ENCODE assay signal across 8 mouse cellular contexts in the genomic region with DNA sequence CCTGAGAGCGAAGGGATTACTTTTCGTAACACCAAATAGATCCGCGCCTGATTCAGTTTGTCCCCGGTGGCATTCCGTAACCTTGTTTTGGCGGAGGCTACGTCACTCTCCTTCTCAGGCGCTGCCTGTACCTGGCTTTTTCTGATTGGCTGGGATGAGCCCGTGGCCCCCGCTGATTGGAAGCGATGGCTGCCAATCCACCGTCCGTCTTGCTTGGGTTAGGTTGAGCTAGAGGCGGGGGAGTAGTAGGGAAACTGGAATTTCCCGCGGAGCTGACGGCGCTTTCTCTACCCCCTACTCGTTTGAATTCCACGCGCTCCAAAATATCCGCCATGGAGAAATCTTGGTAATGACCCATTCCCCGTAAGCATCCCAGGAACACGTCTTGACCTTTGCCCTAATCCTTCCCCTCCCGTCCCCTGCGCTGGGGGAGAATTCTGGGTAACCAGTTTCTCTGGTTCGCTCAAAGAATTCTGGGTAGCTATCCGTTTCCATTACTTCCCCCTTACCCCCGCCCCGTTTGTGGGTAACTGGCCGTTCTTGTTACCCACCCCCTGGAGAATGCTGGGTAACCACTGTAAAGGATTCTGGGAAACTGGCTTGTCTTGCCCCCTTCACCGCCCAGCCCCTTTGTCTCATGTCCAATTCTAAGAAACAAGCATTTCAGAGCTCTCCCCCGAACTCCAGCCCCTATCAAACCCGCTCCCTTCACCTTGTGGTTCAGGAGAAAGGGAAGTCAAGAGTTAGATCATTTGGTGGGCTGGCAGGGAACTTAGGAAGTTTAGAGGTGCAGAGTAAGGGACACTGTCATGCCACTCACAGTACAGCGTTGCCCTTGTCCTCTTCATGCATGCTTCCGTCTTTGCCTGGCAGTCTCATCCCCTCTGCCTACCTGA. TPM values are rescaled to one million over a fixed set of nuclear protein-coding genes. Genes with fewer than 3 reads are reported as not detected.
DNase-seq lines count a peak whose midpoint lies in the region; ATAC-seq and TF ChIP-seq lines count a peak whose summit lies in the region.

TSS of gene Pan2 (plus strand) at position 210 of the 896 bp plus-strand sequence.

- peak; percentile 33 for TF ChIP-seq POLR2A in ES-Bruce4 (IDR thresholded peaks at IDR 0.05; ENCODE audit: insufficient read depth, low read length)

- ATAC-seq in cerebellum, adult (ENCODE audit: insufficient number of reproducible peaks, low FRiP score, low TSS enrichment) = peak; percentile 96
- peak; percentile 100 for ATAC-seq in forebrain, embryonic 13.5 days
- peak; percentile 99 for ATAC-seq in liver, postnatal 0 days
- ATAC-seq in neural tube, embryonic 14.5 days (ENCODE audit: low read depth) = peak; percentile 99

- TF ChIP-seq EP300 in ES-Bruce4 (IDR thresholded peaks at IDR 0.05; ENCODE audit: insufficient read depth, low read depth, low read length) = no peak
- TF ChIP-seq EP300 in liver, postnatal 0 days (IDR thresholded peaks at IDR 0.05; ENCODE audit: low read depth) = peak; percentile 91

- H3K4me1 ChIP-seq in ES-Bruce4 (ENCODE audit: control insufficient read depth, insufficient read depth, low read length) = no peaks in the 10 kb centered on the region
- H3K4me1 ChIP-seq in forebrain, embryonic 13.5 days = peaks cover 17% of the 10 kb centered on the region
- peaks cover 31% of the 10 kb centered on the region for H3K4me1 ChIP-seq in liver, postnatal 0 days (ENCODE audit: insufficient read depth)
- H3K4me1 ChIP-seq in neural tube, embryonic 14.5 days (ENCODE audit: control insufficient read depth, insufficient read depth, low read length) = peaks cover 17% of the 10 kb centered on the region

- H3K27me3 ChIP-seq in ES-Bruce4 (ENCODE audit: control insufficient read depth, insufficient read depth, low read length, poor library complexity, severe bottlenecking) = no peaks in the 10 kb centered on the region
- H3K27me3 ChIP-seq in forebrain, embryonic 13.5 days = no peaks in the 10 kb centered on the region
- no peaks in the 10 kb centered on the region for H3K27me3 ChIP-seq in liver, postnatal 0 days (ENCODE audit: insufficient read depth, low read length)
- no peaks in the 10 kb centered on the region for H3K27me3 ChIP-seq in neural tube, embryonic 14.5 days (ENCODE audit: control insufficient read depth, insufficient read depth, low read length)

- peak within 1 kb of the TSS; percentile 92 for H3K4me3 ChIP-seq in ES-Bruce4 (ENCODE audit: low read depth, low read length)
- peak within 1 kb of the TSS; percentile 58 for H3K4me3 ChIP-seq in forebrain, embryonic 13.5 days
- peak within 1 kb of the TSS; percentile 65 for H3K4me3 ChIP-seq in liver, postnatal 0 days (ENCODE audit: low read depth, low read length)
- peak within 1 kb of the TSS; percentile 61 for H3K4me3 ChIP-seq in neural tube, embryonic 14.5 days (ENCODE audit: low read depth, low read length)

- TF ChIP-seq CTCF in ES-Bruce4 (IDR thresholded peaks at IDR 0.05; ENCODE audit: low read depth, low read length) = no peak
- no peak for TF ChIP-seq CTCF in liver, postnatal 0 days (IDR thresholded peaks at IDR 0.05; ENCODE audit: low read depth)

- H3K9ac ChIP-seq in ES-Bruce4 (ENCODE audit: low read depth, poor library complexity, severe bottlenecking) = peak within 1 kb of the TSS; percentile 90
- H3K9ac ChIP-seq in forebrain, embryonic 13.5 days = peak within 1 kb of the TSS; percentile 88
- H3K9ac ChIP-seq in liver, postnatal 0 days (replicated peaks) = peak within 1 kb of the TSS; percentile 92
- peak within 1 kb of the TSS; percentile 90 for H3K9ac ChIP-seq in neural tube, embryonic 14.5 days (replicated peaks; ENCODE audit: low read depth, low read length)

- peaks cover 4% of the 10 kb centered on the region; the same call in 1 of the 2 replicates for H3K36me3 ChIP-seq in ES-Bruce4 (ENCODE audit: control insufficient read depth, insufficient read depth, low read length, poor library complexity, severe bottlenecking)
- H3K36me3 ChIP-seq in forebrain, embryonic 13.5 days (ENCODE audit: poor library complexity, severe bottlenecking) = peaks cover 10% of the 10 kb centered on the region
- peaks cover 9% of the 10 kb centered on the region for H3K36me3 ChIP-seq in liver, postnatal 0 days (replicated peaks; ENCODE audit: insufficient read depth, low read length)
- H3K36me3 ChIP-seq in neural tube, embryonic 14.5 days (ENCODE audit: control insufficient read depth, insufficient read depth, low read length) = no peaks in the 10 kb centered on the region

- 2% methylated on average over 37 of the region's 37 CpGs for WGBS in forebrain, embryonic 13.5 days
- 1% methylated on average over 37 of the region's 37 CpGs for WGBS in large intestine, adult 2 months
- under 1% methylated on average over 37 of the region's 37 CpGs for WGBS in liver, postnatal 0 days (ENCODE audit: insufficient replicate concordance)
- 1% methylated on average over 37 of the region's 37 CpGs for WGBS in neural tube, embryonic 14.5 days

- H3K9me3 ChIP-seq in ES-Bruce4 (replicated peaks; ENCODE audit: control insufficient read depth, insufficient read depth, low read length, poor library complexity, severe bottlenecking) = no peaks in the 10 kb centered on the region
- no peaks in the 10 kb centered on the region for H3K9me3 ChIP-seq in forebrain, embryonic 13.5 days (replicated peaks)
- no peaks in the 10 kb centered on the region for H3K9me3 ChIP-seq in liver, postnatal 0 days (ENCODE audit: low read length)
- no peaks in the 10 kb centered on the region for H3K9me3 ChIP-seq in neural tube, embryonic 14.5 days (ENCODE audit: control insufficient read depth, low read length)

- peak within 1 kb of the TSS; percentile 82 for H3K4me2 ChIP-seq in forebrain, embryonic 13.5 days
- peak within 1 kb of the TSS; percentile 87 for H3K4me2 ChIP-seq in liver, postnatal 0 days (ENCODE audit: low read depth, low read length)
- H3K4me2 ChIP-seq in neural tube, embryonic 14.5 days (ENCODE audit: low read depth, low read length) = peak within 1 kb of the TSS; percentile 80

- intact Hi-C loops in heart, postnatal 10 days (cut with DNase I) = no loop called here

- peak; percentile 100 for DNase-seq in heart, postnatal 10 days
- DNase-seq in large intestine, adult 2 months (ENCODE audit: low read depth, low spot score) = peak; percentile 98
- DNase-seq in liver, postnatal 0 days = peak; percentile 99
- DNase-seq in testis, postnatal 10 days (ENCODE audit: low spot score) = peak; percentile 98

- H3K27ac ChIP-seq in ES-Bruce4 (ENCODE audit: insufficient read depth, low read length) = peak within 1 kb of the TSS; percentile 87
- H3K27ac ChIP-seq in forebrain, embryonic 13.5 days = peak within 1 kb of the TSS; percentile 95
- H3K27ac ChIP-seq in liver, postnatal 0 days (ENCODE audit: low read depth) = peak within 1 kb of the TSS; percentile 88
- H3K27ac ChIP-seq in neural tube, embryonic 14.5 days (ENCODE audit: low read depth, low read length) = peak within 1 kb of the TSS; percentile 96

RNA-seq across cellular contexts. Expression of gene Pan2, which starts in this region (rescaled TPM):
- 40.5 and 40.8 TPM in 2 replicates for polyA plus RNA-seq in ES-Bruce4 (2011; ENCODE audit: insufficient read depth, insufficient read length, low read depth, missing spikeins)
- 32.0 and 35.0 TPM in 2 replicates for polyA plus RNA-seq in forebrain, embryonic 13.5 days (2015; fragmentation: Nextera tagmentation; extraction: Ambion mirVana)
- 10 to 100 TPM; 16.5 to 17.5 TPM for total RNA-seq in heart, postnatal 10 days (2021)
- polyA plus RNA-seq in large intestine, adult 2 months (2012; rRNA removed) = 16.7 and 28.0 TPM in 2 replicates
- polyA plus RNA-seq in liver, postnatal 0 days (2015; fragmentation: Nextera tagmentation; extraction: Ambion mirVana) = 9.2 and 10.2 TPM in 2 replicates
- 19.0 and 21.4 TPM in 2 replicates for polyA plus RNA-seq in neural tube, embryonic 14.5 days (2014; fragmentation: Nextera tagmentation; extraction: Ambion mirVana)

Comparison
In these comparisons a context has a peak if more than half of its experiments do, and no peak if none do; other contexts are left out.
1. Peak in every context shown above with its lines: DNase-seq, ATAC-seq, H3K4me3 ChIP-seq and H3K27ac ChIP-seq.